Mouse (Mus musculus): ENCODE data around the gene Gm21981.

DNA sequence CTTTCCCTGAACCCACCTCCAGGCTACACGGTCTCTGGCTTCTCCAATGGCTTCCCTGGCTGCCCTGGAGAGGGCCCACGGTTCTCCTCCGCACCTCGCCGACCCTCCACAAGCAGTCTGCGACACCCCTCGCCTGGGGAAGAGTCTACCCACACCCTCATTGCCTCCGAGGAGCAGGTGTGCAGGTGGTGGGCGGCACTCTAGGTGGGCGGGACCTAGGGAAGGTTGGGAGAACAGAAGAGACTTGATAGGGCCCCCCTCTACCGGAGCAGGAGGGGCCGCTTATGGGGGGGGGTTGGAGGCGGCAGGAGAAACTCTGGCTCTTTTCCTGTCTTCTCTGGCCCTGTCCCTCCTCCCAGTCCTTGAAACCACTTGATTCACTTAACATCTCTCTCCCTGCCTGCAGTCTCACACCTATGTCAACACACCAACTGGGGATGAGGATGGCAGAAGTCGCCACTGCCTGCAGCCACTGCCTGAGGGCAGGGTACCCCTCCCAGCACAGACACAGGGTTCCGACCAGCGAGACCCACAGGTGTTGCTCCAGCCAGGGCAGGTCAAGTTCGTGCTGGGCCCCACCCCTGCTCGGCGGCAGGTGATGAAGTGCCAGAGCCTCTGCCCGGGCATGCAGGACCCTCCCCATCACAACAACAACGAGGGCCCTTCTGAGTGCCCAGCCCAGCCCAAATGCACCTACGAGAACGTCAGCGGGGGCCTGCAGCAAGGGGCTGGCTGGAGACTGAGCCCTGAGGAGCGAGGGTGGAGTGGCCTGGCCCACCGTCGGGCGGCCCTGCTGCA is 8.5 kb upstream of the Gm21981 start:
- TF ChIP-seq POLR2A (IDR thresholded peaks at IDR 0.05; ENCODE audit: extremely low read depth, insufficient read depth, low read length) (no peak), CTCF (IDR thresholded peaks at IDR 0.05; ENCODE audit: extremely low read depth, insufficient read depth, low read length) (no peak)

Data from cortical plate, adult 2 months (tissue).